Mouse (Mus musculus) erythroblast, embryonic 14.5 days (primary cell): ENCODE results near the gene Larp1b.

Experiments used
- GATA1 ChIP-seq: IDR thresholded peaks from 2 replicates; pipeline ENCODE4 v1.6.1; 2012; ENCODE audit warnings: low read length, inconsistent platforms, mixed read lengths
- TAL1 ChIP-seq: IDR thresholded peaks from 3 replicates; pipeline ENCODE4 v1.6.1; 2012; ENCODE audit warnings: low read length, inconsistent platforms, mixed read lengths

DNA sequence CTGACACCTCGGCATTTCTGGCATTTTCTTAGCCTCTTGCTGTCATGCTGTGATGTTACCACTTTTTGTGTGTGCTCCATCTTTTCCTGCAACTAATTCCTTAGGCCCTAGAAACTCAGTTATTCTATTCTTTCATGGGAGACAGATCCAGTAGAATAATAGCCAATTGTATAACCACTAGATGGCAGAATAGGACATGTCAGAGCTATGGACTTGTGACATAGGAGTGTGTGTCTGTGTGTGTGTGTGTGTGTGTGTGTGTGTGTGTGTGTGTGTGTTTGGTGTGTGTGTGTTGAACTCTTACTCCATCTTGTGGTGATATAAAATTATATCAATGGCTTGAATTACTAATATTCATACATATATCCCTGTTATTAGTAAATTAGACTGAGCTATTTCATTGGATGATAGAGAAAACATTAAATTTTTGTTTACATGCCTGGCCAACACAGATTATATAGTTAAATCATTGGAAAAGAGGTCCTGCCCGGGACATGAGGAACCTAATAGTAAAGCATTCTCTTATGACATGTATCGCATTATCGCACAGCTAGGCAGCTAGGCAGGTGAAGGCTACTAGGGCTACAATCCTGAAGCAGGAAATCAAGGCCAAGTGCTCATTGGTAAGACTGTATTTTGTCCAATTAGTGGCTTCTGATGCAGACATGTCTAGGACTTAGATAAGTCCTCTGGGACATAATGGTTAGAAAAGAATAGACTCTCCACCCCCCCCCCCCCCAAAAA, 92.7 kb downstream of the Larp1b start:
- TF ChIP-seq GATA1, result no peak
- TF ChIP-seq TAL1, result no peak
